In genomic region chr14:60055231-60055630, GRCm38 (mm10) we compare ENCODE assay signal across 15 mouse cellular contexts.
"Had no signal": no experiment of that assay in that cellular context is flagged by ENCODE, and none has a peak within 500 bp of the region (broad histone marks: within the 10 kb centered on the region; RNA-seq: fewer than 3 reads in every experiment).

No protein-coding gene starts in this region.

- H3K9me3 ChIP-seq: limb, embryonic 12.5 days; liver, embryonic 13.5 days; midbrain, embryonic 13.5 days; stomach, embryonic 15.5 days had no signal

- H3K4me3 ChIP-seq: limb, embryonic 12.5 days; liver, embryonic 13.5 days; midbrain, embryonic 13.5 days; stomach, embryonic 15.5 days had no signal

- H3K4me2 ChIP-seq: limb, embryonic 12.5 days; liver, embryonic 13.5 days; midbrain, embryonic 13.5 days; stomach, embryonic 15.5 days had no signal

- H3K9ac ChIP-seq: limb, embryonic 12.5 days; liver, embryonic 13.5 days; liver, postnatal 0 days; midbrain, embryonic 13.5 days; stomach, embryonic 15.5 days had no signal

- ATAC-seq: liver, postnatal 0 days; midbrain, embryonic 13.5 days had no signal

- DNase-seq: kidney, adult 11 months; kidney, adult 9 months; kidney, postnatal 36 days; layer of hippocampus, adult 9-11 months; layer of hippocampus, postnatal 36 days; liver; liver, embryonic 13.5 days; liver, postnatal 0 days; right cerebral cortex, postnatal 14 days; thymus, postnatal 4 days had no signal

- H3K27me3 ChIP-seq: limb, embryonic 12.5 days; liver, embryonic 13.5 days; midbrain, embryonic 13.5 days; stomach, embryonic 15.5 days had no signal

- H3K36me3 ChIP-seq: limb, embryonic 12.5 days; liver, embryonic 13.5 days; midbrain, embryonic 13.5 days; stomach, embryonic 15.5 days had no signal

- H3K4me1 ChIP-seq: limb, embryonic 12.5 days; liver, embryonic 13.5 days; midbrain, embryonic 13.5 days; stomach, embryonic 15.5 days had no signal

- H3K27ac ChIP-seq: kidney, postnatal 0 days; limb, embryonic 12.5 days; liver, embryonic 13.5 days; macrophage; midbrain, embryonic 13.5 days; stomach, embryonic 15.5 days had no signal
